Mouse (Mus musculus): ENCODE data around the gene Myom3. TPM values are rescaled to one million over a fixed set of nuclear protein-coding genes. Genes with fewer than 3 reads are reported as not detected.

Myom3 gene
- total RNA-seq, 2 experiments from 2014 or later = 1.5 to 1.8 TPM

GRCm38 (mm10) chr4:135850411-135851095 is 91.0 kb downstream of the Myom3 start:
- intact Hi-C loops (cut with DNase I) = no loop called here
- DNase-seq (ENCODE audit: low spot score in 2 of 2) = peak in 1 of 2 experiments; percentile 43

- DNase-seq (ENCODE audit: low spot score in 2 of 2) = no peak
- intact Hi-C loops (cut with DNase I) = no loop called here
Measured at GRCm38 (mm10) chr4:135851942-135852341, 92.4 kb downstream of the Myom3 start.

- intact Hi-C loops (cut with DNase I) = no loop called here
- DNase-seq (ENCODE audit: low spot score in 2 of 2) = no peak
Measured at GRCm38 (mm10) chr4:135853987-135854546, 94.6 kb downstream of the Myom3 start.

GRCm38 (mm10) chr4:135854630-135855029 is 95.1 kb downstream of the Myom3 start:
- intact Hi-C loops (cut with DNase I) = no loop called here
- no peak for DNase-seq (ENCODE audit: low spot score in 2 of 2)

GRCm38 (mm10) chr4:135855080-135855479 is 95.6 kb downstream of the Myom3 start:
- no peak for DNase-seq (ENCODE audit: low spot score in 2 of 2)
- intact Hi-C loops (cut with DNase I) = no loop called here

GRCm38 (mm10) chr4:135855536-135856222 is 96.2 kb downstream of the Myom3 start, which contains the start of gene Srsf10:
TSS of gene Srsf10 (plus strand) at chr4:135855747.
- intact Hi-C loops (cut with DNase I) = loop anchor here (1.0 to 2.0 kb wide), 2 partner anchors 18 to 503 kb away; partner anchors contain the start of genes Pnrc2 and Srrm1

GRCm38 (mm10) chr4:135856223-135857091 is 96.9 kb downstream of the Myom3 start:
- intact Hi-C loops (cut with DNase I) = loop anchor here (1.0 to 2.0 kb wide), 2 partner anchors 17 to 504 kb away; partner anchors contain the start of genes Pnrc2 and Srrm1
- peak; percentile 56 to 60 for DNase-seq (ENCODE audit: low spot score in 2 of 2)

More at GRCm38 (mm10) chr4:135855536-135856222, 96.2 kb downstream of the Myom3 start, which contains the start of gene Srsf10:
- peak; percentile 93 to 94 for DNase-seq (ENCODE audit: low spot score in 2 of 2)

- no peak for DNase-seq (ENCODE audit: low spot score in 2 of 2)
- intact Hi-C loops (cut with DNase I) = loop anchor here (2.0 kb wide), 1 partner anchor 505 kb away; the partner anchor contains the start of gene Srrm1
Measured at GRCm38 (mm10) chr4:135857597-135858186, 98.2 kb downstream of the Myom3 start.

Other genes with a start within 250 kb of the Myom3 start
- gene Grhl3, start 186.1 kb upstream of the Myom3 start, total RNA-seq (2021) = 1 to 10 TPM; 1.2 to 1.6 TPM
- under 1 TPM; 0.20 to 0.36 TPM for gene Ifnlr1, start 73.4 kb upstream of the Myom3 start, total RNA-seq (2021)
- gene Il22ra1, start 31.5 kb upstream of the Myom3 start, total RNA-seq (2021) = under 1 TPM; 0.12 to 0.20 TPM
- 10 to 100 TPM; 51.3 to 88.9 TPM for gene Srsf10, start 96.0 kb downstream of the Myom3 start, total RNA-seq (2021)
- gene Pnrc2, start 114.1 kb downstream of the Myom3 start, total RNA-seq (2021) = 10 to 100 TPM; 41.2 to 44.6 TPM
- under 1 TPM; 0.12 to 0.14 TPM for gene Cnr2, start 135.7 kb downstream of the Myom3 start, total RNA-seq (2021)
- gene Fuca1, start 161.0 kb downstream of the Myom3 start, total RNA-seq (2021) = 10 to 100 TPM; 31.7 to 40.0 TPM
- 10 to 100 TPM; 28.9 to 30.6 TPM for gene Hmgcl, start 186.7 kb downstream of the Myom3 start, total RNA-seq (2021)
- 10 to 100 TPM; 22.4 to 24.1 TPM for gene Gale, start 204.0 kb downstream of the Myom3 start, total RNA-seq (2021)
- 10 to 100 TPM; 80.0 to 86.1 TPM for gene Lypla2, start 212.9 kb downstream of the Myom3 start, total RNA-seq (2021)
- 10 to 100 TPM; 82.7 to 91.9 TPM for gene Pithd1, start 227.5 kb downstream of the Myom3 start, total RNA-seq (2021)

Data from left cerebral cortex, postnatal 36 days (tissue).